Mouse (Mus musculus): ENCODE results near the gene Vwa2. TPM values are rescaled to one million over a fixed set of nuclear protein-coding genes. Genes with fewer than 3 reads are reported as not detected.

Gene Vwa2
- total RNA-seq, 1 experiment from 2014 or later: not detected

GRCm38 (mm10) chr19:56904095-56904494 is 30.0 kb downstream of the Vwa2 start:
- no peak for ATAC-seq (ENCODE audit: extremely low read depth, insufficient number of reproducible peaks, low FRiP score, poor library complexity, severe bottlenecking)

GRCm38 (mm10) chr19:56905395-56905794 is 31.3 kb downstream of the Vwa2 start:
- no peak for ATAC-seq (ENCODE audit: extremely low read depth, insufficient number of reproducible peaks, low FRiP score, poor library complexity, severe bottlenecking)

- no peak for ATAC-seq (ENCODE audit: extremely low read depth, insufficient number of reproducible peaks, low FRiP score, poor library complexity, severe bottlenecking)
Measured at GRCm38 (mm10) chr19:56907850-56908249, 33.8 kb downstream of the Vwa2 start.

GRCm38 (mm10) chr19:56908472-56909270 is 34.6 kb downstream of the Vwa2 start:
- no peak for ATAC-seq (ENCODE audit: extremely low read depth, insufficient number of reproducible peaks, low FRiP score, poor library complexity, severe bottlenecking)

DNA sequence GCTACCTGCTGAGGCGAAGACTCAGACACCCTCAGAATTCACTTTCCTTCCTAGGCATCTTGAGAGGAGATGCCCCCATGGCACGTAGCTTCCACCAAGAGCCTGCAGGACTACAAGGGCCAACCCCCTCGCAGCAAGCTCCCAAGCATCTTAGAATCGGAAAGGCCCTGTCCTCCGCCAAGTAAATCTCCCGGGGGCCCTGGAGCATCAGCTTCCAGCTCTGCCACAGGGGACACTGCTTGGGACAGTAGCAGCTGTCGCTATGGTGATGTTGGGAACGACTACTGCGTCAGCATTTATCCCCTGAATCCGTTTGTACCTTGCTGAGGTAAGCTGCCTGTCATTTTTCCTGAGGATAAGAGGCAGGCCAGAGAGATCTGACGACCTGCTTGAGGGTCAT is 36.5 kb downstream of the Vwa2 start:
- ATAC-seq (ENCODE audit: extremely low read depth, insufficient number of reproducible peaks, low FRiP score, poor library complexity, severe bottlenecking): no peak

GRCm38 (mm10) chr19:56913761-56914160 is 39.7 kb downstream of the Vwa2 start:
- no peak for ATAC-seq (ENCODE audit: extremely low read depth, insufficient number of reproducible peaks, low FRiP score, poor library complexity, severe bottlenecking)

DNA sequence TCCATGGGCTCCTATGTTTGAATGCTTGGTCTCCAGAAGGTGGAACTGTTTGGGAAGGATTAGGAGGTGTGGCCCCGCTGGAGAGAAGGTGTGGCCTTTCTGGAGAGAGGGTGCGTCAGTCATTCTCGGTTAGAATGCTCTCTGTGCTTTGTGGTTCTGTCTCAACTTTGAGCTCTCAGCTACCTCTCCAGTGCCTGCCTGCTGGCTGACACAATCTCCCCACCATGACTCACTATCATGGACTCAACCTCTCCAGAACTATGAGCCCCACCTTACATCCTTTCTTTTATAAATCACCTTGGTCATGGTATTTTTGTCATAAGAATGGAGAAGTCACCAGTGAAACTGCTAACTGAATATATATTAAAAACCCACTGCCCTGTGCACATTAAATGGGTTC is 40.6 kb downstream of the Vwa2 start:
- ATAC-seq (ENCODE audit: extremely low read depth, insufficient number of reproducible peaks, low FRiP score, poor library complexity, severe bottlenecking): no peak

DNA sequence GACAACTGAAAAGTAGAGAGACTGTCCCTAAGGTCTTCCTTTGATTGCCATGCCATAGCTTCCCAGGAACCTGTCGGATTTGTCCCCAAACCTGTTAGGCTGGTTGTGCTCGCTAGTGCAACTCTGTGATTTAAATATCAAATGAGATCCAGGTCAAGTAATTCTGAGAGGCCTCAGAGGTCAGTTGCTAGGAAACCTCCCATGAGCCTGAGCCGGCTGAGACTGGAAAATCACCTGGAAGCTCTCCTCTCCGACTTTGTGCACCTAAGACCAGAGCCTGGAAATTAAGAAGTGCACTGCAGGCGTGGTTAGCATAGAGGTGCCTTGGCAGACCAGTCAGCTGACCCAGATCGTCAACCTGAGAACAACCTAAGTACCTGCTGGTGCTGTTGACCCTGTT is 41.0 kb downstream of the Vwa2 start:
- no peak for ATAC-seq (ENCODE audit: extremely low read depth, insufficient number of reproducible peaks, low FRiP score, poor library complexity, severe bottlenecking)

GRCm38 (mm10) chr19:56919628-56920027 is 45.6 kb downstream of the Vwa2 start:
- ATAC-seq (ENCODE audit: extremely low read depth, insufficient number of reproducible peaks, low FRiP score, poor library complexity, severe bottlenecking): no peak

GRCm38 (mm10) chr19:56920232-56920631 is 46.2 kb downstream of the Vwa2 start:
- ATAC-seq (ENCODE audit: extremely low read depth, insufficient number of reproducible peaks, low FRiP score, poor library complexity, severe bottlenecking): no peak

- ATAC-seq (ENCODE audit: extremely low read depth, insufficient number of reproducible peaks, low FRiP score, poor library complexity, severe bottlenecking): no peak
Measured at GRCm38 (mm10) chr19:56921744-56922143, 47.7 kb downstream of the Vwa2 start.

DNA sequence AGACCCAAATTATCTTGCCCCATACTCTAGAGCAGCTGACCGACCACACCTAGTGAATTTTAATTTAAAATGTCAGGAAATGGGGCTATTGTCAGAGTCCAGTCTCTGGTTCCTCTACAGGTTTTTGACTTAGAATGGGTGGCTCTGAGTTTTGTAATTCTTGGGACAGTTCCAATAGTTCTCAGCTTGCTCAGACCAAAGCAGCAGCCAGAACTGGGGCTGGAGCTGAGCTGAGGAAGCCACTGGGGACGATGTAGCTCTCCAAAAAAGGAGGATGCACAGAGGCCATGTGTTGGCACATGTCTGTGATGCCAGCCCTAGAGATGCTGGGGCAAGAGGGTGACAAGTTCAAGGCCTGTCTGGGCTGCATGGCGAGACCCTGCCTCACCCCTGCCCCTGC is 55.3 kb downstream of the Vwa2 start:
- no peak for ATAC-seq (ENCODE audit: extremely low read depth, insufficient number of reproducible peaks, low FRiP score, poor library complexity, severe bottlenecking)

DNA sequence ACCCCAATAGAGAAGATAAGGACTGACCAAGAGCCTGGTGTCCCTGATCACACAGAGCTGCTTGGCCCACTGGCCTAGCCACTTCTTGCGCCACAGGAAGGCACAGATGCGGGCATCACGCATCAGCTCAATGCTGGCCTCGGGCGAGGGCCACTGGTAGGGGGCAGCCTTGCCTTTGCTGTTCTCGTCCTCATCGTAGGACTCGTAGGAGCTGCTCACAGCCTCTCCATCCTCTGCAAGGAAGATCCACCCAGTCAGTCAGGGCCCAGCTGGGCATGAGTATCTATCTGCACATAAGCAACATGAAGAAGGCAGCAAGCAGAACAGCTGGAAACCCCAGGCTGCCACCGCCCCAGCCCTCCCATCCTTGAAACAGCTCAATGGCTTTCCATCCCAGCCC is 56.0 kb downstream of the Vwa2 start:
- no peak for ATAC-seq (ENCODE audit: extremely low read depth, insufficient number of reproducible peaks, low FRiP score, poor library complexity, severe bottlenecking)

DNA sequence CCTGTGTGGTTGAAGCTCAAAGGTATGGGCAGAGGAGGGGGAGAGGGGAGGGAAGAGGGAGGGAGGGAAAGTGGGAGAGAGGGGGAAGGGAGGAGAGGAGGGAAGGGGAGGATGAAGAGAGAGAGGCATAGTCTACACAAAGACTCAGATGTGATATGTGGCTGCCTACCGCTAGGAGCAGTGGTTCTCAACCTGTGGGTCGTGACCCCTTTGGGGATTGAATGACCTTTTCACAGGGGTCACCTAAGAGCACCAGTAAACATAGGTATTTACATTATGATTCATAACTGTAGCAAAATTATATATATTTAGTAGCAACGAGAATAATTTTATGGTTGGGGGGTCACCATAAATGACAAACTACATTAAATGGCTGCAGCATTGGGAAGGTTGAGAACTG is 59.8 kb downstream of the Vwa2 start:
- ATAC-seq (ENCODE audit: extremely low read depth, insufficient number of reproducible peaks, low FRiP score, poor library complexity, severe bottlenecking): no peak

GRCm38 (mm10) chr19:56935111-56935510 is 61.1 kb downstream of the Vwa2 start:
- ATAC-seq (ENCODE audit: extremely low read depth, insufficient number of reproducible peaks, low FRiP score, poor library complexity, severe bottlenecking): no peak

GRCm38 (mm10) chr19:56935777-56936176 is 61.7 kb downstream of the Vwa2 start:
- no peak for ATAC-seq (ENCODE audit: extremely low read depth, insufficient number of reproducible peaks, low FRiP score, poor library complexity, severe bottlenecking)

- ATAC-seq (ENCODE audit: extremely low read depth, insufficient number of reproducible peaks, low FRiP score, poor library complexity, severe bottlenecking): no peak
Measured at GRCm38 (mm10) chr19:56936253-56936652, 62.2 kb downstream of the Vwa2 start.

- ATAC-seq (ENCODE audit: extremely low read depth, insufficient number of reproducible peaks, low FRiP score, poor library complexity, severe bottlenecking): no peak
Measured at GRCm38 (mm10) chr19:56937911-56938310, 63.9 kb downstream of the Vwa2 start.

DNA sequence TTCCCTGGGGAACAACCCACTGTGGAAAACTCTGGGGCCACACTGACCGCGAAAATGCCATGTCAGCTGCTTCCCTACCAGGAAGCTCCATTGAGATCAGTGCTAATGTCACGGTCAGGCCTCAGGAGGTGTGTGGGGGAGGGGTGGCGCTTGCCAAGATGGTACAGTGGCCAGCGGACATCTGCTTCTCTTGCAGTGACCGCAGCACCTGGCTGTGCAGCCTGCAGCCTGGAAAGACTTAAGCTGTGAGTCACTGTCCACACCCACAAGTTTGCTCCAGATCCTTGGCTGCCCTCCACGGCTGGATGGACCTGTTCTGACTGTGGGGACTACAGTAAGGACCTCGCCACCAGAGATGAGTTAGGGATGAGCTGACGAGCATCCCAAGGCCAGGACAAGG is 65.8 kb downstream of the Vwa2 start:
- ATAC-seq (ENCODE audit: extremely low read depth, insufficient number of reproducible peaks, low FRiP score, poor library complexity, severe bottlenecking): no peak

- ATAC-seq (ENCODE audit: extremely low read depth, insufficient number of reproducible peaks, low FRiP score, poor library complexity, severe bottlenecking): no peak
Measured at GRCm38 (mm10) chr19:56940507-56940906, 66.5 kb downstream of the Vwa2 start.

GRCm38 (mm10) chr19:56942216-56942615 is 68.2 kb downstream of the Vwa2 start:
- ATAC-seq (ENCODE audit: extremely low read depth, insufficient number of reproducible peaks, low FRiP score, poor library complexity, severe bottlenecking): no peak

All from neutrophil, adult 5-6 weeks (primary cell).